Mouse (Mus musculus): Measurements from ENCODE around the gene Gprc5d.

DNA sequence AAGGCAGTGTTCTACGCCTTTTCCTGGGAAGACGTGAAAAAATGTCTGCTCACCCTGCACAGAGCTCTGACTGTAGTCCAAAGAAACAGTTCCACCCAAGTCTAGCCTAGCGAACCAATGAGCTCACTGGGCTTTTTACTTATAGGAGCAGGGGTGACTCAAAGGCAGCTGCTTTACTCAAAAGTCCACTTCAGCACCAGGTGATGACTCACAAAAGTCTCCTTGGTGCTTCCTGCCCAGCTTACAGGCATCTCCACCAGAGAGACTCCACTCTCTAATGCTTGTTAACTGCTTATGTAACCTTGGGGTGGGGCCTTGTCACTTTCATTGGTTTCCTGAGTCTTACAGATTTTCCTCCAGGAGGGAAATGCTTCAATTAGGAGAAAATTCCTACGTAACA, 57.4 kb downstream of the Gprc5d start:
- TF ChIP-seq CTCF (conservative IDR thresholded peaks at IDR 0.05 in 1 of 2, IDR thresholded peaks at IDR 0.05 in 1 of 2; ENCODE audit: low read depth in 2 of 2, low read length in 2 of 2) (no peak), ZC3H11A (IDR thresholded peaks at IDR 0.05; ENCODE audit: low read depth, low read length) (no peak), POLR2A (IDR thresholded peaks at IDR 0.05; ENCODE audit: low read depth, low read length) (no peak), CHD1 (IDR thresholded peaks at IDR 0.05; ENCODE audit: low read depth, low read length) (no peak), ZNF384 (IDR thresholded peaks at IDR 0.05; ENCODE audit: low read depth, low read length) (no peak), USF1 (IDR thresholded peaks at IDR 0.05; ENCODE audit: low read depth, low read length) (no peak), JUN (IDR thresholded peaks at IDR 0.05; ENCODE audit: insufficient read depth, low read depth, low read length) (no peak)
